Mouse (Mus musculus) urinary bladder, adult 2 months (tissue): Measurements from ENCODE around the gene Olfr1369-ps1. TPM values are rescaled to one million over a fixed set of nuclear protein-coding genes. Genes with fewer than 3 reads are reported as not detected.

Experiments
- polyA plus RNA-seq: library from polyadenylated mRNA; depleted of rRNA; stranded (reverse); fragments of >200 nt; gene quantifications from 2 replicates; pipeline ENCODE4 v1.2.3, GENCODE M21; 2012; rRNA removed

Olfr1369-ps1 gene
- polyA plus RNA-seq, 1 experiment: not detected

Other genes starting within 250 kb of the Olfr1369-ps1 start
- not detected in 2 replicates for gene Olfr1370, start 36.5 kb upstream of the Olfr1369-ps1 start, polyA plus RNA-seq
- not detected in 2 replicates for gene Olfr263, start 18.2 kb downstream of the Olfr1369-ps1 start, polyA plus RNA-seq
- not detected in 2 replicates for gene Olfr1368, start 34.4 kb downstream of the Olfr1369-ps1 start, polyA plus RNA-seq
- gene Trim27, start 68.0 kb downstream of the Olfr1369-ps1 start, polyA plus RNA-seq: 40.5 and 48.2 TPM in 2 replicates
- gene Gpx5, start 181.2 kb downstream of the Olfr1369-ps1 start, polyA plus RNA-seq: 0.10 TPM in 1 of 2 replicates, not detected in the other
- gene Gpx6, start 200.6 kb downstream of the Olfr1369-ps1 start, polyA plus RNA-seq: not detected in 2 replicates
- gene Olfr1367, start 235.4 kb downstream of the Olfr1369-ps1 start, polyA plus RNA-seq: not detected in 2 replicates